Mouse (Mus musculus) megakaryocyte, adult 5-6 weeks (primary cell): ENCODE data around the gene Krtcap3. TPM values are rescaled to one million over a fixed set of nuclear protein-coding genes. Genes with fewer than 3 reads are reported as not detected.

Experiments used
- ATAC-seq: 2 replicates; pipeline ENCODE4 v1.8.0; 2016; ENCODE audit warnings: mild to moderate bottlenecking, inconsistent platforms; ENCODE audit not compliant: poor library complexity, severe bottlenecking
- total RNA-seq, 2 experiments: library from RNA; stranded (forward) in 1 of 2; stranded (reverse) in 1 of 2; fragments of 153-499, 151-499 nt in 1 of 2; fragments of 221-1000, 200-1000 nt in 1 of 2; gene quantifications; 2 replicates each; pipeline versions ENCODE4 v1.2.3 to v1.2.4; 2015 to 2017

The Krtcap3 gene
- total RNA-seq, 2 experiments from 2014 or later = 3.6 to 5.4 TPM

GRCm38 (mm10) chr5:31252795-31253545, 1.5 kb downstream of the Krtcap3 start:
- no peak for ATAC-seq

- ATAC-seq = peak; percentile 14; the same call in 1 of the 2 replicates
Observed at GRCm38 (mm10) chr5:31253806-31254205, 2.3 kb downstream of the Krtcap3 start.

GRCm38 (mm10) chr5:31254452-31254851, 3.0 kb downstream of the Krtcap3 start:
- peak; percentile 39; the same call in 1 of the 2 replicates for ATAC-seq

- ATAC-seq = no peak
Observed at GRCm38 (mm10) chr5:31254901-31255300, 3.4 kb downstream of the Krtcap3 start.

- ATAC-seq = no peak
Observed at GRCm38 (mm10) chr5:31255381-31255780, 3.9 kb downstream of the Krtcap3 start.

- no peak for ATAC-seq
Observed at GRCm38 (mm10) chr5:31255971-31256370, 4.5 kb downstream of the Krtcap3 start.

GRCm38 (mm10) chr5:31257616-31258015, 6.1 kb downstream of the Krtcap3 start:
- ATAC-seq = no peak

GRCm38 (mm10) chr5:31266101-31266500, 14.6 kb downstream of the Krtcap3 start:
- no peak for ATAC-seq

GRCm38 (mm10) chr5:31267686-31268085, 16.2 kb downstream of the Krtcap3 start:
- no peak for ATAC-seq

- no peak for ATAC-seq
Observed at GRCm38 (mm10) chr5:31273018-31273417, 21.5 kb downstream of the Krtcap3 start.

GRCm38 (mm10) chr5:31279245-31279988, 27.9 kb downstream of the Krtcap3 start:
- ATAC-seq = no peak

- ATAC-seq = peak; percentile 27; the same call in 1 of the 2 replicates
Observed at GRCm38 (mm10) chr5:31288225-31288624, 36.7 kb downstream of the Krtcap3 start.

GRCm38 (mm10) chr5:31288655-31289054, 37.2 kb downstream of the Krtcap3 start:
- no peak for ATAC-seq

- no peak for ATAC-seq
Observed at GRCm38 (mm10) chr5:31289626-31290230, 38.2 kb downstream of the Krtcap3 start.

- ATAC-seq = peak; percentile 94
Observed at GRCm38 (mm10) chr5:31290521-31291360, 39.2 kb downstream of the Krtcap3 start, which contains the start of gene Ift172. Gene Ift172 (minus strand): TSS chr5:31291116.

- no peak for ATAC-seq
Observed at GRCm38 (mm10) chr5:31291361-31291688, 39.8 kb downstream of the Krtcap3 start.

- ATAC-seq = no peak
Observed at GRCm38 (mm10) chr5:31294964-31295605, 43.6 kb downstream of the Krtcap3 start.

GRCm38 (mm10) chr5:31295606-31296141, 44.2 kb downstream of the Krtcap3 start, which contains the start of gene Fndc4:
Gene Fndc4 (minus strand): TSS chr5:31296080.
- ATAC-seq = no peak

GRCm38 (mm10) chr5:31297047-31297757, 45.7 kb downstream of the Krtcap3 start, which contains the start of gene Gckr:
Gene Gckr (plus strand): TSS chr5:31297443.
- ATAC-seq = no peak
